Mouse (Mus musculus) neural tube, embryonic 13.5 days (tissue): ENCODE results near the gene Ada. TPM values are rescaled to one million over a fixed set of nuclear protein-coding genes. Genes with fewer than 3 reads are reported as not detected.
A peak's percentile ranks its signal among the peaks of the same experiment; 100 is the strongest.

ENCODE experiments used
- ATAC-seq: fragments of 200-750 bp; cut with Nextera tagmentation; 2 replicates; pipeline ENCODE4 v1.8.0; 2017; ENCODE audit warnings: low read depth, mild to moderate bottlenecking, moderate TSS enrichment, moderate library complexity
- H3K27ac ChIP-seq: fragments of 300-500 bp; sonication (generic); replicated peaks from 2 replicates; pipeline ENCODE4 v1.5.1; 2015; ENCODE audit warnings: moderate library complexity, mild to moderate bottlenecking, inconsistent platforms
- H3K27me3 ChIP-seq: fragments of 300-500 bp; sonication (generic); 2 replicates; pipeline ENCODE4 v1.6.1; 2015; ENCODE audit warnings: mild to moderate bottlenecking, inconsistent platforms
- H3K36me3 ChIP-seq: fragments of 300-500 bp; sonication (generic); 2 replicates; pipeline ENCODE4 v1.6.1; 2015; ENCODE audit warnings: mild to moderate bottlenecking, inconsistent platforms
- H3K4me1 ChIP-seq: fragments of 300-500 bp; sonication (generic); replicated peaks from 2 replicates; pipeline ENCODE4 v1.6.1; 2015; ENCODE audit warnings: inconsistent platforms
- H3K4me2 ChIP-seq: fragments of 300-500 bp; sonication (generic); 2 replicates; pipeline ENCODE4 v1.6.1; 2015; ENCODE audit warnings: inconsistent platforms, mild to moderate bottlenecking, moderate library complexity
- H3K4me3 ChIP-seq: fragments of 300-500 bp; sonication (generic); 2 replicates; pipeline ENCODE4 v1.5.1; 2015; ENCODE audit warnings: mild to moderate bottlenecking, inconsistent platforms
- H3K9ac ChIP-seq: fragments of 300-500 bp; sonication (generic); 2 replicates; pipeline ENCODE4 v1.6.1; 2015; ENCODE audit warnings: moderate library complexity, mild to moderate bottlenecking, inconsistent platforms
- H3K9me3 ChIP-seq: fragments of 300-500 bp; sonication (generic); 2 replicates; pipeline ENCODE4 v1.6.1; 2016; ENCODE audit warnings: inconsistent platforms
- WGBS: fragments of 180-500 bp; shearing (Covaris S2); methylation state at CpG from one replicate; pipeline ENCODE4 v1.1.7; 2015; 5-methylcytosine and 5-hydroxymethylcytosine counted together
- polyA plus RNA-seq: library from polyadenylated mRNA; unstranded; fragments of >200 nt; fragmentation: Nextera tagmentation; extraction: Ambion mirVana; gene quantifications from 2 replicates; pipeline ENCODE4 v1.2.1, GENCODE M21; 2015

Ada gene
- polyA plus RNA-seq, 1 experiment from 2014 or later: 1.9 TPM

DNA sequence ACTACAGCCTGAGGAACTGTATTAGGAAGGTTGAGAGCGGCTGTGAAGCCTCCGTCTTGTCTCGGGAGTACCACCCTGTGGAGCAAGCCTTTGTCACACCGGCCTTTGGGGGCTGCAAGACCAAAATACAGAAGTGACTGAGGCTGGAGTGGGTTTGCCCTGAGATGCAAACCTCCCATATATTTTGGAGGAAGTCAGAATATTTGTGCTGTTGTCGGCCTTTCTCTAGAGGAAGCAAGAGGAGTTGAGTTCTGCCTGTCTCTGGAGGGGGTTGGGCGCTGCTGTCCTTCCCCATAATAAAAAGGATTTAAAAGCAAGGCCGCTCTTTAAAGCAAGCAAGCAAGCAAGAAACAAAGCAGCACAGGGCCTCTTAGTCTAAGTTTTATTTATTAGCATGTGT is 11.4 kb upstream of the Ada start:
- H3K4me2 ChIP-seq: no peak overlapping the region
- no peak overlapping the region for H3K4me3 ChIP-seq
- 82% methylated on average over 7 of the region's 7 CpGs for WGBS

DNA sequence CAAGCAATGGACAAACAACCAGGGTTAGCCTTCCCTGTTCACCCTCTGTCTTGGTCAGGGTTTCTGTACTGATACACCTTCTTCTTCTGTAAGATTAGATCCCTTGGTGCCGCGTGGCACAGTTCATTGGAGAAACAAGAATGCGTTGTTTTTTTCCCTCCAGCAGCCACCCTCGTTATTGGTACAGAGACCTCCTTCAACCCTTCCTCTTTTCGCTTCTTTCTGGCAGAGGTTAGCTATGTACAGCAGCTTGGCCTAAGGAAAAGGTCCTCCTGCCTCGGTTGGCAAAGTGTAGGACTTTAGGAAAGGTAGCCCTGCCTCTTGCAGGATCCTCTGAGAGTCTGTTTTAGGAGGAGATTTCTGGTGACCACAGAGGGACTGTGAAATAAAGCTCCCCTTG is 10.6 kb upstream of the Ada start:
- no peaks in the 10 kb centered on the region for H3K36me3 ChIP-seq
- no peak for ATAC-seq
- 82% methylated on average over 6 of the region's 6 CpGs for WGBS

More for the DNA sequence above, 11.4 kb upstream of the Ada start:
- peaks cover 6% of the 10 kb centered on the region; the same call in 1 of the 2 replicates for H3K4me1 ChIP-seq
- no peak for ATAC-seq
- H3K36me3 ChIP-seq: no peaks in the 10 kb centered on the region
- H3K9me3 ChIP-seq: no peaks in the 10 kb centered on the region
- no peak overlapping the region for H3K9ac ChIP-seq
- no peaks in the 10 kb centered on the region for H3K27me3 ChIP-seq
- no peak overlapping the region for H3K27ac ChIP-seq

GRCm38 (mm10) chr2:163758146-163758545 is 8.1 kb upstream of the Ada start:
- Histone ChIP-seq H3K27ac (no peak overlapping the region), H3K27me3 (no peaks in the 10 kb centered on the region), H3K4me1 (peaks cover 6% of the 10 kb centered on the region; the same call in 1 of the 2 replicates), H3K4me2 (no peak overlapping the region), H3K4me3 (no peak overlapping the region), H3K36me3 (no peaks in the 10 kb centered on the region), H3K9ac (no peak overlapping the region), H3K9me3 (no peaks in the 10 kb centered on the region)
- 77% methylated on average over 2 of the region's 2 CpGs for WGBS
- no peak for ATAC-seq

More for the DNA sequence above, 10.6 kb upstream of the Ada start:
- no peak overlapping the region for H3K4me2 ChIP-seq
- no peaks in the 10 kb centered on the region for H3K27me3 ChIP-seq
- H3K4me3 ChIP-seq: no peak overlapping the region
- H3K9ac ChIP-seq: no peak overlapping the region
- H3K9me3 ChIP-seq: no peaks in the 10 kb centered on the region
- H3K27ac ChIP-seq: no peak overlapping the region
- peaks cover 6% of the 10 kb centered on the region; the same call in 1 of the 2 replicates for H3K4me1 ChIP-seq

DNA sequence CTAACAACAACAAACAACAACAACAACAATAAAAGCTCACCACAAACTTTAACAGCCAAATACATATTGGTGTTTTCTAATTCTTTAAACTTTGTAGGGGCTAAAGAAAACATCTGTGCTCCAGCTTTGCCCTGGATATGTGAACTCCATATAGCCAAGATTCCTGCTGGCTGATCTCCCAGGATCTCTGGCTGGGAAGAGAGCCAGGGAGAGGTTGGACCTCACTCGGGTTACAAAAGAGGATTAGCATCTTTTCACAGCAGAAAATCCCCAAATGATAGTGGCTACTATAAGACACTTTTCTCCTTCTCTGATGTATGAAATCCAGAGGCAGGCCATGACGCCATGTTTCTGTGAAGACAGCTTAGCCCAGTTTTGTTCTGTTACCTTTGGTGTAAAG is 6.7 kb upstream of the Ada start:
- WGBS: 55% methylated on average over 2 of the region's 2 CpGs
- H3K9me3 ChIP-seq: no peaks in the 10 kb centered on the region
- peaks cover 6% of the 10 kb centered on the region; the same call in 1 of the 2 replicates for H3K4me1 ChIP-seq
- no peak overlapping the region for H3K4me2 ChIP-seq
- H3K36me3 ChIP-seq: no peaks in the 10 kb centered on the region
- H3K27ac ChIP-seq: no peak overlapping the region
- H3K4me3 ChIP-seq: no peak overlapping the region
- ATAC-seq: no peak
- no peak overlapping the region for H3K9ac ChIP-seq
- no peaks in the 10 kb centered on the region for H3K27me3 ChIP-seq

- 59% methylated on average over 5 of the region's 5 CpGs for WGBS
- Histone ChIP-seq H3K9me3 (no peaks in the 10 kb centered on the region), H3K27me3 (peaks cover 15% of the 10 kb centered on the region), H3K4me1 (peaks cover 19% of the 10 kb centered on the region), H3K36me3 (no peaks in the 10 kb centered on the region), H3K4me2 (no peak overlapping the region), H3K9ac (no peak overlapping the region), H3K27ac (no peak overlapping the region), H3K4me3 (no peak overlapping the region)
- no peak for ATAC-seq
Measured at GRCm38 (mm10) chr2:163754228-163754627, 4.2 kb upstream of the Ada start.

- 80% methylated on average over 10 of the region's 10 CpGs for WGBS
- Histone ChIP-seq H3K4me3 (no peak overlapping the region), H3K27me3 (peaks cover 13% of the 10 kb centered on the region), H3K4me2 (no peak overlapping the region), H3K27ac (no peak overlapping the region), H3K9me3 (no peaks in the 10 kb centered on the region), H3K36me3 (no peaks in the 10 kb centered on the region), H3K9ac (no peak overlapping the region), H3K4me1 (peaks cover 10% of the 10 kb centered on the region)
- ATAC-seq: no peak
Measured at GRCm38 (mm10) chr2:163744801-163745570, 5.1 kb downstream of the Ada start.

DNA sequence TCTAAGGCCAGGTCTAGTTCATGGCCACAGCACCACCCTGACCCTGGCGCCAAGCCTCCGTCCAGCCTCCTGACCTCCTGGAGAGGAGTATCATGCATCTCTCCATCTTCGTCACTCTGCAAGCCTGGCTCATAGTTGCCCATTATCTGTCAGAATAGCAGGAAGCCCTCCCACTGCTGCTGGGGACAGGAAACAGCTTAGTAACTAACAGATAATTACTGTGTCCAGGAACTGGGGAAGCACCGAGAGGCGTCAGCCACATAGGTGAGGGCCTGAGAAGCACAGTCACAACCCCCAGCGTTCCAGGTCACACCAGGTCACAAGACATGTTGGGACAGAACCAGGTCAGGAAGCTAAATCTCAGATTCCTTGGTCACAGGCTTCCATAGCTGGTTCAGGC is 6.7 kb downstream of the Ada start:
- H3K4me3 ChIP-seq: no peak overlapping the region
- H3K36me3 ChIP-seq: no peaks in the 10 kb centered on the region
- H3K4me1 ChIP-seq: no peaks in the 10 kb centered on the region
- no peak overlapping the region for H3K4me2 ChIP-seq
- peaks cover under 1% of the 10 kb centered on the region for H3K27me3 ChIP-seq
- no peak overlapping the region for H3K9ac ChIP-seq
- ATAC-seq: no peak
- H3K27ac ChIP-seq: no peak overlapping the region
- no peaks in the 10 kb centered on the region for H3K9me3 ChIP-seq
- 69% methylated on average over 6 of the region's 6 CpGs for WGBS

DNA sequence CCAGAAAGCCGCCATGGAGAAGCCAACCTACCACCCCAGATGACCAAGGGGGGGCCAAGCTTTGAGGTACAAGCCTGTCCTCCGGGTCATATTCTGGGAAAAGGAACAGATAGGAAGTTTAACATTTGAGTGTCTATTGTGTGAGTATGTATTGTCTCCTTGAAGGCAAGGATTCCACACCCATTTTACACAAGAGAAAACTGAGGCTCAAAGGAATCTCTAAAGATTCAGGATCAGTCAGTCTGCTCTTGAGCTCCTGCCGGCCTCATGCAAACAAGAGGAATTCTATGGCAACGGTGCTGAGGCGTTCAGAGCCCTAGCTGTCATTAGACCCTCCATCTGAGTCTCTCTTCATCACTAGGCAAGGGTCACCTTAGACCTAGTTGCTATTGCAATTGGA is 7.4 kb downstream of the Ada start:
- no peak overlapping the region for H3K9ac ChIP-seq
- ATAC-seq: no peak
- no peaks in the 10 kb centered on the region for H3K36me3 ChIP-seq
- no peak overlapping the region for H3K4me3 ChIP-seq
- no peaks in the 10 kb centered on the region for H3K27me3 ChIP-seq
- no peak overlapping the region for H3K27ac ChIP-seq
- 72% methylated on average over 5 of the region's 5 CpGs for WGBS
- no peak overlapping the region for H3K4me2 ChIP-seq
- no peaks in the 10 kb centered on the region for H3K4me1 ChIP-seq
- H3K9me3 ChIP-seq: no peaks in the 10 kb centered on the region

GRCm38 (mm10) chr2:163735980-163736379 is 14.1 kb downstream of the Ada start:
- no peak overlapping the region for H3K4me3 ChIP-seq
- no peak overlapping the region for H3K27ac ChIP-seq
- peaks cover 6% of the 10 kb centered on the region; the same call in 1 of the 2 replicates for H3K4me1 ChIP-seq
- peak; percentile 19; the same call in 1 of the 2 replicates for ATAC-seq
- peaks cover 5% of the 10 kb centered on the region; the same call in 1 of the 2 replicates for H3K36me3 ChIP-seq
- H3K4me2 ChIP-seq: no peak overlapping the region
- no peak overlapping the region for H3K9ac ChIP-seq
- 71% methylated on average over 6 of the region's 6 CpGs for WGBS
- no peaks in the 10 kb centered on the region for H3K9me3 ChIP-seq
- H3K27me3 ChIP-seq: no peaks in the 10 kb centered on the region

GRCm38 (mm10) chr2:163735163-163735562 is 14.9 kb downstream of the Ada start:
- H3K9me3 ChIP-seq: no peaks in the 10 kb centered on the region
- no peaks in the 10 kb centered on the region for H3K27me3 ChIP-seq
- 94% methylated on average over 9 of the region's 9 CpGs for WGBS
- H3K36me3 ChIP-seq: peaks cover 13% of the 10 kb centered on the region; the same call in 1 of the 2 replicates
- H3K4me2 ChIP-seq: no peak overlapping the region
- no peak overlapping the region for H3K27ac ChIP-seq
- H3K4me1 ChIP-seq: peaks cover 6% of the 10 kb centered on the region; the same call in 1 of the 2 replicates
- no peak overlapping the region for H3K4me3 ChIP-seq
- no peak overlapping the region for H3K9ac ChIP-seq
- no peak for ATAC-seq

- Histone ChIP-seq H3K4me2 (no peak overlapping the region), H3K36me3 (peaks cover 19% of the 10 kb centered on the region; the same call in 1 of the 2 replicates), H3K27ac (no peak overlapping the region), H3K4me1 (peaks cover 6% of the 10 kb centered on the region; the same call in 1 of the 2 replicates), H3K27me3 (no peaks in the 10 kb centered on the region), H3K4me3 (no peak overlapping the region), H3K9ac (no peak overlapping the region), H3K9me3 (no peaks in the 10 kb centered on the region)
- ATAC-seq: no peak
- WGBS: 95% methylated on average over 11 of the region's 11 CpGs
Measured at GRCm38 (mm10) chr2:163732021-163732420, 18.0 kb downstream of the Ada start.

- H3K4me1 ChIP-seq: peaks cover 12% of the 10 kb centered on the region
- no peak for ATAC-seq
- no peaks in the 10 kb centered on the region for H3K9me3 ChIP-seq
- H3K4me2 ChIP-seq: no peak overlapping the region
- 89% methylated on average over 4 of the region's 4 CpGs for WGBS
- no peaks in the 10 kb centered on the region for H3K27me3 ChIP-seq
- no peak overlapping the region for H3K4me3 ChIP-seq
- H3K9ac ChIP-seq: no peak overlapping the region
- H3K27ac ChIP-seq: no peak overlapping the region
- peaks cover 21% of the 10 kb centered on the region; the same call in 1 of the 2 replicates for H3K36me3 ChIP-seq
Measured at GRCm38 (mm10) chr2:163728300-163728699, 21.7 kb downstream of the Ada start.
